Mouse (Mus musculus) bone marrow, adult 2 months (tissue): ENCODE results near the gene Col4a1.

Source experiments
- CTCF ChIP-seq: fragments of 200-500 bp; IDR thresholded peaks from 2 replicates; pipeline ENCODE4 v1.5.1; 2011; ENCODE audit warnings: low read length, control low read depth; ENCODE audit not compliant: control insufficient read depth, insufficient read depth
- POLR2A ChIP-seq: fragments of 200-500 bp; IDR thresholded peaks from 2 replicates; pipeline ENCODE4 v1.6.1; 2011; ENCODE audit warnings: low read depth, mild to moderate bottlenecking, control low read depth, low read length, borderline replicate concordance; ENCODE audit not compliant: control insufficient read depth

- TF ChIP-seq POLR2A (no peak), CTCF (no peak)
Observed at GRCm38 (mm10) chr8:11156319-11156692, 156.3 kb downstream of the Col4a1 start.
